Mouse (Mus musculus): ENCODE measurements around the gene Snx32. TPM values are rescaled to one million over a fixed set of nuclear protein-coding genes. Genes with fewer than 3 reads are reported as not detected.

The Snx32 gene
- polyA plus RNA-seq, 1 experiment = 18.4 TPM

DNA sequence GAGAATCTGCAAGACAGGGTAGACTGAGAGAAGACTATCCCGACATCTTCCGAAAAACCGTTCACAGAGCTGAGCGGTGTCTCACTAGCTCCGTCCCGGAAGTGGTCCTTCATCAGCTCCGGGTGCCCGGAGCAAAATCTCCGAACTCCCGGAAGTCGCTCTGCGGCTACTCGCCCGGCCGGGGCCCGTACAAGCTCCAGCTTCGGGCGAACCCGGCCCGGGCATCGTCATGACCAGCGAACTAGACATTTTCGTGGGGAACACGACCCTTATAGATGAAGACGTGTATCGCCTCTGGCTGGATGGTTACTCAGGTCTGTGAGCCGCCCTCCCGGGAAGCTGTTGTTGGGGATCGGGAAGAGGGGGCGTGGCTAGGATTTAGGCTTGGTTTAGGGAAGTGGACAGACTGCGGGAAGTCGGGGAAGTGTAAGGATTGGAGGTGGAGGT is 49.9 kb downstream of the Snx32 start, which contains the start of gene Fibp:
TSS of gene Fibp (plus strand) at position 151 of the 447 bp plus-strand sequence.
- Histone ChIP-seq H3K4me1 (ENCODE audit: control insufficient read depth, insufficient read depth, low read length) (peaks cover 16% of the 10 kb centered on the region; the same call in 1 of the 2 replicates), H3K4me3 (ENCODE audit: insufficient read depth, low read length) (peak within 1 kb of the TSS; percentile 84), H3K27ac (ENCODE audit: insufficient read depth, low read length) (peak within 1 kb of the TSS; percentile 82)
- TF ChIP-seq POLR2A (IDR thresholded peaks at IDR 0.05; ENCODE audit: low read depth, low read length) (peak; percentile 85), CTCF (IDR thresholded peaks at IDR 0.05; ENCODE audit: borderline replicate concordance, insufficient read depth, low read length) (no peak)

- H3K27ac ChIP-seq (ENCODE audit: insufficient read depth, low read length) = peak overlapping the region; percentile 82; the same call in 1 of the 2 replicates
- H3K4me3 ChIP-seq (ENCODE audit: insufficient read depth, low read length) = peak overlapping the region; percentile 84; the same call in 1 of the 2 replicates
- 0 out of 2 replicates have a peak, but pooled peaks have one; percentile 20 for TF ChIP-seq POLR2A (IDR thresholded peaks at IDR 0.05; ENCODE audit: low read depth, low read length)
- TF ChIP-seq CTCF (IDR thresholded peaks at IDR 0.05; ENCODE audit: borderline replicate concordance, insufficient read depth, low read length) = no peak
- peaks cover 20% of the 10 kb centered on the region; the same call in 1 of the 2 replicates for H3K4me1 ChIP-seq (ENCODE audit: control insufficient read depth, insufficient read depth, low read length)
Measured at GRCm38 (mm10) chr19:5459896-5460295, 50.4 kb downstream of the Snx32 start.

DNA sequence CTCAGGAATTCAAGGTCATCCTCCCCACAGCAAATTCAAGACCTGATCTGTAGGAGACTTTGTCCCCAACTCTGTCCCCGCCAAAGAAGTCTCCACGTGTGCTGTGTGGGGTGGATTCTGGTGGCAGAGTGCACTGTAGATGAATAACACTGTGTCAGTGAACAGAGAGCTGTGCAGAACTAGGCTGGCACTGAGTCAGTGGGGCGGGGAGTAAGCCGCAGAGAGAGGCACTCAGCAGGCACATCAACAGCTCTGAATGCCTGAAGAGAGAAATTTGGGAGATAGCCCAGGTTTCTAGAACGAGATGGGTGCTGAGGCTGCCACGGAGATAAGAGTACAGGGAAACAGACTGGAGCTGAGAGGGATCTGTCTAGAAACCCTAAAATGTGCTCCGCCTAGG is 51.3 kb downstream of the Snx32 start:
- Histone ChIP-seq H3K4me3 (ENCODE audit: insufficient read depth, low read length) (no peak overlapping the region), H3K27ac (ENCODE audit: insufficient read depth, low read length) (no peak overlapping the region), H3K4me1 (ENCODE audit: control insufficient read depth, insufficient read depth, low read length) (peaks cover 21% of the 10 kb centered on the region; the same call in 1 of the 2 replicates)
- TF ChIP-seq POLR2A (IDR thresholded peaks at IDR 0.05; ENCODE audit: low read depth, low read length) (no peak), CTCF (IDR thresholded peaks at IDR 0.05; ENCODE audit: borderline replicate concordance, insufficient read depth, low read length) (no peak)

DNA sequence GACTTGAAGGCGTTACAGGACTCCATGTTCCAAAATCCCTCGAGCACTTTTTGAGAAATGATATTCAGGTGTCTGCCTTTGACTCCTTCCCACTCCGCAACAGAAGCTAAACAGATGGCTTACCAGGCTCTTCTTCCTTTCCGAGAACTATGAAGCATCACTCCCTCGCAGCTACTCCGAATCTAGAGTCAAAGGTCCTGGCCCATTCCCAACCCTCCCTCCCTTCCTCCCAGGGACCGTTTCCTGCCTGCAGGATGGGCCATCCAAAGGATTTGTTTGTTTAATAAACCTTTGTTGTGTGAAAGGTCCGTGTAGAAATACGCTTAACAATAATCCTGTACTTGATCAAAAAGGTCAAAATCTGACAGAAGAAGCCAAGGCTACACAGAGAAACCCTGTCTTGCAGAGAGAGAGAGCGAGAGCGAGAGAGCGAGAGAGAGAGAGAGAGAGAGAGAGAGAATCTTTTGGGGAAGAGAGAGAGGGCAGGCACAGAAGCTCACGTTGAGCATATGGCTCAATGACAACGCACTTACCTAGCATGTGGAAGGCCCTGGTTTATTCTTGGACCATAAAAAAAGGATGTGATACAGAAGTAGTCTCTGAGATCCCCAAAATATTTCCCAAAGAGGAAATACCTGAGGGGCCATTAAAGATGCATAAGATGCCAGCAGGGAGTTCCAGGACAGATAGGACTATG is 52.4 kb downstream of the Snx32 start, which contains the start of gene Ccdc85b:
TSS of gene Ccdc85b (minus strand) at position 149 of the 697 bp plus-strand sequence.
- H3K27ac ChIP-seq (ENCODE audit: insufficient read depth, low read length) = peak within 1 kb of the TSS; percentile 66
- H3K4me1 ChIP-seq (ENCODE audit: control insufficient read depth, insufficient read depth, low read length) = peaks cover 21% of the 10 kb centered on the region; the same call in 1 of the 2 replicates
- H3K4me3 ChIP-seq (ENCODE audit: insufficient read depth, low read length) = peak within 1 kb of the TSS; percentile 70
- TF ChIP-seq POLR2A (IDR thresholded peaks at IDR 0.05; ENCODE audit: low read depth, low read length) (no peak), CTCF (IDR thresholded peaks at IDR 0.05; ENCODE audit: borderline replicate concordance, insufficient read depth, low read length) (no peak)

DNA sequence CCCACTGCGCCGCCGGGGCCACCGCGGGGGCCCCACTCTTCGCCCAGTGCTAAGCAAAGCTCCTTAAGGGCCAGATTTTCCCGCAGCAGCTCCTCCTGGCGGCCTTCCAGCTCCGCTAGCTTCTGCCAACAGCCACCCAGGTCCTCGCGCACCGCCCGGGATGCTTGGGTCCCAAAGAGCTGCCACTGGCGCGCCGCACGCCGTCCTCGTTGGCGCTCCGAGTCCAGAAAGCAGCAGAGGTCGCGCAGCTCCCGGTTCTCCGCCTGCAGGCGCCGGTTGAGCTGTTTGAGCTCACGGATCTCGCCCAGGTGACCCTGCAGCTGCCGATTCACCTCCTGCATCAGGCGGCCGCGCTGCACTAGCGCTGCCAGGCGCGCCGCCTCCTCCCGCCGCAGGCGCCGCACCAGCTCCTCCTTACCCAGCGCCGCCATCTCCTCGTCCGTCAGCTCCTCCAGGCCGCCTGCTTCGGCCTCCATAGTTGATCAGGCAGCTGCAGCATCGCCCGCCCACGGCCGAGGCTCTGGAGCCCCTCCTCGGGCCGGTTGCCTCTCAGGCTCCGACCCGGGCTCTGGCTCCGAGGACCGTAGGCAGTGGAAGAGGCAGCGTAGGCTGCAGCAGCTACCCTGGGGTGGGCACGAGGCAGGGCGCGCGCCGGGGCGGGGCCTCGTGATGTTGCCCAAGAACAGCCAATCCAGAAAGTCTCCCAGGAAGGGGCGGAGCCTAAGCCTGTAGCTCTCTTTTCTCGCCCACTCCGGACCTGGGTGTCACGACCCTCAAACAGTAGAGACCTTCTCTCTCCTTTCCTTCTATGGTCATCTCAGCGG is 53.2 kb downstream of the Snx32 start:
- no peak for TF ChIP-seq CTCF (IDR thresholded peaks at IDR 0.05; ENCODE audit: borderline replicate concordance, insufficient read depth, low read length)
- TF ChIP-seq POLR2A (IDR thresholded peaks at IDR 0.05; ENCODE audit: low read depth, low read length) = peak; percentile 95
- peak overlapping the region; percentile 66 for H3K27ac ChIP-seq (ENCODE audit: insufficient read depth, low read length)
- peak overlapping the region; percentile 70 for H3K4me3 ChIP-seq (ENCODE audit: insufficient read depth, low read length)
- H3K4me1 ChIP-seq (ENCODE audit: control insufficient read depth, insufficient read depth, low read length) = peaks cover 21% of the 10 kb centered on the region; the same call in 1 of the 2 replicates

- H3K27ac ChIP-seq (ENCODE audit: insufficient read depth, low read length) = peak overlapping the region; percentile 66; the same call in 1 of the 2 replicates
- peak overlapping the region; percentile 70 for H3K4me3 ChIP-seq (ENCODE audit: insufficient read depth, low read length)
- TF ChIP-seq CTCF (IDR thresholded peaks at IDR 0.05; ENCODE audit: borderline replicate concordance, insufficient read depth, low read length) (no peak), POLR2A (IDR thresholded peaks at IDR 0.05; ENCODE audit: low read depth, low read length) (peak; percentile 1; the same call in 1 of the 2 replicates)
- H3K4me1 ChIP-seq (ENCODE audit: control insufficient read depth, insufficient read depth, low read length) = peaks cover 16% of the 10 kb centered on the region; the same call in 1 of the 2 replicates
Measured at GRCm38 (mm10) chr19:5456241-5456921, 54.0 kb downstream of the Snx32 start.

DNA sequence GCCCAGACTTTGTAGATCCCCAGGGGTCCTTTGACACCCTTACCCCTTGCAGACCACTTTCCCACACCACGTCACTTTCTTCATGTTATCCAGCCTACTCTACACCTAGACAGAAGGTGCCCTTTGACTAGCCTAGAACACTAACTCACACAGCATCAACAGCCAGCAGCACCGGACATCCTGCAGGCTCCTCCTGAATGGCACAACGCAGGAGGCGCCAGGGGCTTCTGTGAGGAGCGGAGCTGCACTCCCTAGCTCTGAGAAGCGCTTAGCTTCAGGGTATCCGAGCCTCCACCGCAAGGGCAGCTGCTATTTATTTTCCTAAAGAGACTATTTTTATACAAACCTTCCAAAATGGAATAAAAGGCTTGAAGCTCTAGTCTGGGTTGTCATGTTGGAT is 54.8 kb downstream of the Snx32 start:
- H3K4me1 ChIP-seq (ENCODE audit: control insufficient read depth, insufficient read depth, low read length) = peaks cover 14% of the 10 kb centered on the region; the same call in 1 of the 2 replicates
- H3K4me3 ChIP-seq (ENCODE audit: insufficient read depth, low read length) = peak overlapping the region; percentile 70
- TF ChIP-seq POLR2A (IDR thresholded peaks at IDR 0.05; ENCODE audit: low read depth, low read length) (no peak), CTCF (IDR thresholded peaks at IDR 0.05; ENCODE audit: borderline replicate concordance, insufficient read depth, low read length) (no peak)
- H3K27ac ChIP-seq (ENCODE audit: insufficient read depth, low read length) = no peak overlapping the region

DNA sequence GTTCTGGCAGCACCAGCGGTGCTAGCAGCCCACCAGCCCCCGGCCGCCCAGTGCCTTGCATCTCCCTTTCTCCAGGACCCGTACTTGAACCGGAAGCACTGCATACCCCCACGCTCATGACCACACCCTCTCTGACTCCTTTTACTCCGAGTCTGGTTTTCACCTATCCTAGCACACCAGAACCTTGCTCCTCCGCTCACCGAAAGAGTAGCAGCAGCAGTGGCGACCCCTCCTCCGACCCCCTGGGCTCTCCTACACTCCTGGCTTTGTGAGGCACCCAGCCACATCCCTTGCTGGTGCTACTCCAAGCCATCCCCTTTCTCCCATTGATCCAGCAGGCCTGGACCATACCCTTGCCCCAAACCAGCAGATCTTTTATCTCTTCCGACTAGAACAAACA is 55.3 kb downstream of the Snx32 start:
- Histone ChIP-seq H3K4me3 (ENCODE audit: insufficient read depth, low read length) (peak overlapping the region; percentile 70; the same call in 1 of the 2 replicates), H3K4me1 (ENCODE audit: control insufficient read depth, insufficient read depth, low read length) (peaks cover 15% of the 10 kb centered on the region; the same call in 1 of the 2 replicates)

DNA sequence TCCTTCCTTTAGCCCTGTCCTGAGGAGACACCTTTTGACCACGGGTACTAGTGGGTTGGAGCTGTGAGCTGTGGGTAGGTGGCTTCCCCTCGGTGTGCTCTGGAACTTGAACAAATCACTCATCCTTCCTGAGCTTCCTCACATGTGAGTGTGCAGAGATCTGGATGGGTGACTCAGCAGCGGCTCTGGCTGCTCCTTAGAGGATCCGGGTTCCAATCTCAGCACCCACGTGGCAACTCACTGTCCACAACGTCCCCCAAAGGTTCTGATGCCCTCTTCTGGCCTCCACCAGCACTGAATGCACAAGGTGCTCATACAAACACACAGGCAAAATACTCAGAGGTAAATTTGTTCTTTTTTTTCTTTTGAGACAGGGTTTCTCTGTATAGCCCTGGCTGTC is 58.6 kb downstream of the Snx32 start:
- TF ChIP-seq CTCF (IDR thresholded peaks at IDR 0.05; ENCODE audit: borderline replicate concordance, insufficient read depth, low read length) (no peak), POLR2A (IDR thresholded peaks at IDR 0.05; ENCODE audit: low read depth, low read length) (no peak)
- Histone ChIP-seq H3K4me1 (ENCODE audit: control insufficient read depth, insufficient read depth, low read length) (peaks cover 11% of the 10 kb centered on the region; the same call in 1 of the 2 replicates), H3K4me3 (ENCODE audit: insufficient read depth, low read length) (no peak overlapping the region), H3K27ac (ENCODE audit: insufficient read depth, low read length) (no peak overlapping the region)

More for the DNA sequence above, 55.3 kb downstream of the Snx32 start:
- H3K27ac ChIP-seq (ENCODE audit: insufficient read depth, low read length) = no peak overlapping the region
- TF ChIP-seq CTCF (IDR thresholded peaks at IDR 0.05; ENCODE audit: borderline replicate concordance, insufficient read depth, low read length) (no peak), POLR2A (IDR thresholded peaks at IDR 0.05; ENCODE audit: low read depth, low read length) (no peak)
